Mouse (Mus musculus) hindbrain, embryonic 11.5 days (tissue): Measurements from ENCODE around the gene Nutf2. TPM values are rescaled to one million over a fixed set of nuclear protein-coding genes. Genes with fewer than 3 reads are reported as not detected.

Experiments
- ATAC-seq: fragments of 200-750 bp; cut with Nextera tagmentation; 2 replicates; pipeline ENCODE4 v1.8.0; 2017; ENCODE audit warnings: mild to moderate bottlenecking, moderate TSS enrichment, moderate library complexity; ENCODE audit not compliant: low FRiP score
- DNase-seq: peaks from one replicate; pipeline ENCODE4 v3.0.0-alpha.2; 2015; ENCODE audit warnings: low spot score
- H3K27ac ChIP-seq: fragments of 300-500 bp; sonication (generic); 2 replicates; pipeline ENCODE4 v1.5.1; 2014; ENCODE audit warnings: mild to moderate bottlenecking, low read depth, low read length
- H3K27me3 ChIP-seq: fragments of 300-500 bp; sonication (generic); 2 replicates; pipeline ENCODE4 v1.6.1; 2014; ENCODE audit warnings: mild to moderate bottlenecking, low read length, moderate library complexity, mixed read lengths; ENCODE audit not compliant: control insufficient read depth, insufficient read depth
- H3K36me3 ChIP-seq: fragments of 300-500 bp; sonication (generic); 2 replicates; pipeline ENCODE4 v1.6.1; 2014; ENCODE audit warnings: mild to moderate bottlenecking, low read length, moderate library complexity, mixed read lengths; ENCODE audit not compliant: control insufficient read depth, insufficient read depth
- H3K4me1 ChIP-seq: fragments of 300-500 bp; sonication (generic); replicated peaks from 2 replicates; pipeline ENCODE4 v1.6.1; 2014; ENCODE audit warnings: low read length, mixed read lengths; ENCODE audit not compliant: control insufficient read depth, insufficient read depth
- H3K4me2 ChIP-seq: fragments of 300-500 bp; sonication (generic); replicated peaks from 2 replicates; pipeline ENCODE4 v1.6.1; 2014; ENCODE audit warnings: mild to moderate bottlenecking, low read depth, low read length
- H3K4me3 ChIP-seq: fragments of 300-500 bp; sonication (generic); 2 replicates; pipeline ENCODE4 v1.5.1; 2014; ENCODE audit warnings: low read depth, low read length
- H3K9ac ChIP-seq: fragments of 300-500 bp; sonication (generic); 2 replicates; pipeline ENCODE4 v1.6.1; 2014; ENCODE audit warnings: low read depth, low read length
- H3K9me3 ChIP-seq: fragments of 300-500 bp; sonication (generic); 2 replicates; pipeline ENCODE4 v1.6.1; 2016; ENCODE audit warnings: low read length; ENCODE audit not compliant: control insufficient read depth
- WGBS: fragments of 180-500 bp; shearing (Covaris S2); extraction: QIAGEN DNeasy Blood & Tissue Kit; methylation state at CpG from one replicate; pipeline ENCODE4 v1.1.7; 2014; 5-methylcytosine and 5-hydroxymethylcytosine counted together
- polyA plus RNA-seq: library from polyadenylated mRNA; unstranded; fragments of >200 nt; fragmentation: Nextera tagmentation; extraction: Ambion mirVana; gene quantifications from 2 replicates; pipeline ENCODE4 v1.2.1, GENCODE M21; 2014

Gene Nutf2
- polyA plus RNA-seq, 1 experiment from 2014 or later, result 278 TPM

DNA sequence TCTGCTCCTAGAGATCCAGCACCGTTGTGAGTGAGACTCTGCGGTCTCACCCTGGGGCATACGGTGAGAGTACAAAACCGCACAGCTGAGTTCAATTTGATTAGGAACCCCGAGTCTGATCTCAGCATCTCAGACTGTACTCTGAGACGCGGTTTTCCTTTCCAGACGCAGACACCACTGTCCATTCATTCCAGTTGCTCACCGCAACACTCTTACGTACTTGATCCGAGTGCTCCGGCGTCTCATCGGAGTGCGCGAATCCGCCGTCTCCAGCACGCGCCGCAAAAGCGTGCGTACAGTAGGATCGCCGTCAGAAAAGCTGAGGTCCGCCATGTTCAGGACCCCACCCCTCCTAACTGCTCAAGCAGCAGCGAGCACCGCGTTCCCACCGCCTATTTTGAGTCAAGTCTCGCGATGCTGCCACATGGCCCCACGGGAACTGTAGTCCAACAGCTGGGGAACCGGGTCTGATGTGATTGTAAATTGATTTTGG, 8.7 kb upstream of the Nutf2 start:
- Histone ChIP-seq H3K4me1 (peaks cover 11% of the 10 kb centered on the region), H3K4me3 (peak overlapping the region; percentile 67), H3K27me3 (no peaks in the 10 kb centered on the region), H3K4me2 (peak overlapping the region; percentile 66), H3K9me3 (no peaks in the 10 kb centered on the region), H3K9ac (peak overlapping the region; percentile 88), H3K27ac (no peak overlapping the region; the same call in 1 of the 2 replicates), H3K36me3 (no peaks in the 10 kb centered on the region)
- peak; percentile 95 for DNase-seq
- peak; percentile 81 for ATAC-seq
- under 1% methylated on average over 34 of the region's 34 CpGs for WGBS

DNA sequence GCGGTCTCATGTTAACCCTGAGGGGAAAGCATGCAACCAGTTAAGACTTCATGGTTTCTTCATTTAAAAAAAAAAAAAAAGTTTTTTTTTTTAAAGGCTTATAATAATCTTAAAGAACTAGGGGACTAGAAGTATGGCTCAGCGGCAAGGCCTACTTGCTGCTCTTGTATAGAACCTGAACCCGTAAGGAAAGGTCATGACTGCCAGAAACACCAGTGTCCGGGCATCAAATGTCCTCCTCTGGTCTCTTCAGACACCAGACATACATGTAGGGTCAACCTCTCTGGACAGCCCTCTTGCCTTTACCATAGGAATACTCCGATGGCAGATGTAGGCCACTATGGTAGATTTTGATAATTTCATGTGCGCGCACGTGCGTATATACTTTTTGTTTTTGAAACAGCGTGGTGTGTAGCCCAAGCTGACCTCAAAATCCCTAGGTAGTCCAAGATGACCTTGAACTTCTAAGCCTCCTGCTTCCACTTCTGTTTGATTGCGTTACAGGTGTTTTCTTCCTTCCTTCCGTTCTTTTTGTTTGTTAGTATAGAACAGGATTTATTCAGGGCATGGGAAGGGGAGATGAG, 8.1 kb upstream of the Nutf2 start:
- ATAC-seq (no peak), DNase-seq (no peak)
- no peaks in the 10 kb centered on the region for H3K9me3 ChIP-seq
- no peak overlapping the region for H3K27ac ChIP-seq
- H3K4me2 ChIP-seq, result no peak overlapping the region
- H3K4me3 ChIP-seq, result no peak overlapping the region
- no peaks in the 10 kb centered on the region for H3K36me3 ChIP-seq
- peaks cover 11% of the 10 kb centered on the region for H3K4me1 ChIP-seq
- no peak overlapping the region for H3K9ac ChIP-seq
- no peaks in the 10 kb centered on the region for H3K27me3 ChIP-seq
- WGBS, result 82% methylated on average over 12 of the region's 12 CpGs

- WGBS, result 89% methylated on average over 3 of the region's 3 CpGs
Measured at GRCm38 (mm10) chr8:105853178-105853577, 7.2 kb upstream of the Nutf2 start, which contains the start of gene Cenpt. TSS of gene Cenpt (minus strand) at chr8:105853278.

GRCm38 (mm10) chr8:105854303-105854702, 6.1 kb upstream of the Nutf2 start:
- no peak for ATAC-seq
- Histone ChIP-seq H3K4me2 (0 out of 2 replicates have a peak overlapping the region, but pooled peaks have one; percentile 11), H3K36me3 (no peaks in the 10 kb centered on the region), H3K4me1 (peaks cover 13% of the 10 kb centered on the region), H3K27me3 (no peaks in the 10 kb centered on the region), H3K4me3 (peak overlapping the region; percentile 78), H3K9me3 (no peaks in the 10 kb centered on the region), H3K9ac (peak overlapping the region; percentile 86; the same call in 1 of the 2 replicates), H3K27ac (no peak overlapping the region)
- 29% methylated on average over 8 of the region's 8 CpGs for WGBS
- DNase-seq, result no peak

More at GRCm38 (mm10) chr8:105853178-105853577, 7.2 kb upstream of the Nutf2 start, which contains the start of gene Cenpt:
- H3K27me3 ChIP-seq, result no peaks in the 10 kb centered on the region
- no peak within 1 kb of the TSS for H3K27ac ChIP-seq
- DNase-seq (no peak), ATAC-seq (no peak)
- no peak within 1 kb of the TSS for H3K9ac ChIP-seq
- peaks cover 13% of the 10 kb centered on the region for H3K4me1 ChIP-seq
- H3K9me3 ChIP-seq, result no peaks in the 10 kb centered on the region
- no peaks in the 10 kb centered on the region for H3K36me3 ChIP-seq
- no peak within 1 kb of the TSS for H3K4me3 ChIP-seq
- no peak within 1 kb of the TSS for H3K4me2 ChIP-seq

GRCm38 (mm10) chr8:105854715-105855216, 5.6 kb upstream of the Nutf2 start, which contains the start of gene Thap11:
TSS of gene Thap11 (plus strand) at chr8:105855132.
- peaks cover 13% of the 10 kb centered on the region for H3K4me1 ChIP-seq
- WGBS, result under 1% methylated on average over 43 of the region's 43 CpGs
- peak; percentile 91 for ATAC-seq

GRCm38 (mm10) chr8:105855248-105856167, 4.9 kb upstream of the Nutf2 start:
- Histone ChIP-seq H3K4me3 (peak overlapping the region; percentile 78), H3K4me1 (peaks cover 11% of the 10 kb centered on the region), H3K27me3 (no peaks in the 10 kb centered on the region), H3K36me3 (no peaks in the 10 kb centered on the region), H3K9ac (peak overlapping the region; percentile 86), H3K4me2 (peak overlapping the region; percentile 96), H3K27ac (peak overlapping the region; percentile 82), H3K9me3 (no peaks in the 10 kb centered on the region)
- peak; percentile 23; the same call in 1 of the 2 replicates for ATAC-seq
- under 1% methylated on average over 54 of the region's 71 CpGs for WGBS
- DNase-seq, result peak; percentile 65

More at GRCm38 (mm10) chr8:105854715-105855216, 5.6 kb upstream of the Nutf2 start, which contains the start of gene Thap11:
- no peaks in the 10 kb centered on the region for H3K36me3 ChIP-seq
- peak within 1 kb of the TSS; percentile 96 for H3K4me2 ChIP-seq
- peak within 1 kb of the TSS; percentile 86 for H3K9ac ChIP-seq
- peak; percentile 96 for DNase-seq
- H3K27me3 ChIP-seq, result no peaks in the 10 kb centered on the region
- H3K4me3 ChIP-seq, result peak within 1 kb of the TSS; percentile 78
- peak within 1 kb of the TSS; percentile 82 for H3K27ac ChIP-seq
- no peaks in the 10 kb centered on the region for H3K9me3 ChIP-seq

- ATAC-seq (no peak), DNase-seq (no peak)
- Histone ChIP-seq H3K36me3 (no peaks in the 10 kb centered on the region), H3K4me2 (peak overlapping the region; percentile 96), H3K27ac (peak overlapping the region; percentile 82), H3K4me3 (peak overlapping the region; percentile 78), H3K27me3 (no peaks in the 10 kb centered on the region), H3K9me3 (no peaks in the 10 kb centered on the region), H3K4me1 (peaks cover 8% of the 10 kb centered on the region; the same call in 1 of the 2 replicates), H3K9ac (peak overlapping the region; percentile 86)
- WGBS, result 26% methylated on average over 15 of the region's 15 CpGs
Measured at GRCm38 (mm10) chr8:105856168-105856835, 4.1 kb upstream of the Nutf2 start.

- H3K27ac ChIP-seq, result no peak overlapping the region
- DNase-seq (no peak), ATAC-seq (no peak)
- peaks cover 10% of the 10 kb centered on the region; the same call in 1 of the 2 replicates for H3K4me1 ChIP-seq
- H3K9ac ChIP-seq, result no peak overlapping the region
- no peaks in the 10 kb centered on the region for H3K36me3 ChIP-seq
- no peak overlapping the region for H3K4me3 ChIP-seq
- 92% methylated on average over 5 of the region's 5 CpGs for WGBS
- H3K27me3 ChIP-seq, result no peaks in the 10 kb centered on the region
- no peaks in the 10 kb centered on the region for H3K9me3 ChIP-seq
- H3K4me2 ChIP-seq, result no peak overlapping the region
Measured at GRCm38 (mm10) chr8:105858495-105858894, 1.9 kb upstream of the Nutf2 start.
